Mouse (Mus musculus) heart, embryonic 16.5 days (tissue): Measurements from ENCODE around the gene Slc24a3. TPM values are rescaled to one million over a fixed set of nuclear protein-coding genes. Genes with fewer than 3 reads are reported as not detected.

ENCODE experiments used
- ATAC-seq: fragments of 200-750 bp; cut with Nextera tagmentation; replicated peaks from 2 replicates; pipeline ENCODE4 v1.8.0; 2017; ENCODE audit warnings: moderate number of reproducible peaks; ENCODE audit not compliant: insufficient read depth, low FRiP score; ENCODE audit errors: extremely low read depth
- H3K27ac ChIP-seq: fragments of 300-500 bp; sonication (generic); 2 replicates; pipeline ENCODE4 v1.5.1; 2014; ENCODE audit warnings: mild to moderate bottlenecking, low read length, control low read depth, moderate library complexity
- H3K27me3 ChIP-seq: fragments of 300-500 bp; sonication (generic); 2 replicates; pipeline ENCODE4 v1.6.1; 2014; ENCODE audit warnings: low read length, mixed read lengths; ENCODE audit not compliant: control insufficient read depth, insufficient read depth
- H3K36me3 ChIP-seq: fragments of 300-500 bp; sonication (generic); 2 replicates; pipeline ENCODE4 v1.6.1; 2014; ENCODE audit not compliant: control insufficient read depth, insufficient read depth
- H3K4me1 ChIP-seq: fragments of 300-500 bp; sonication (generic); 2 replicates; pipeline ENCODE4 v1.6.1; 2014; ENCODE audit warnings: low read length, mixed read lengths; ENCODE audit not compliant: control insufficient read depth, insufficient read depth
- H3K4me2 ChIP-seq: fragments of 300-500 bp; sonication (generic); 2 replicates; pipeline ENCODE4 v1.6.1; 2014; ENCODE audit warnings: low read depth, mild to moderate bottlenecking, control low read depth, low read length
- H3K4me3 ChIP-seq: fragments of 300-500 bp; sonication (generic); 2 replicates; pipeline ENCODE4 v1.5.1; 2014; ENCODE audit warnings: mild to moderate bottlenecking, control low read depth, low read length
- H3K9ac ChIP-seq: fragments of 300-500 bp; sonication (generic); 2 replicates; pipeline ENCODE4 v1.6.1; 2014; ENCODE audit warnings: low read length, control low read depth
- H3K9me3 ChIP-seq: fragments of 300-500 bp; sonication (generic); replicated peaks from 2 replicates; pipeline ENCODE4 v1.6.1; 2016; ENCODE audit warnings: low read length; ENCODE audit not compliant: control insufficient read depth
- WGBS: fragments of 180-500 bp; shearing (Covaris S2); extraction: QIAGEN DNeasy Blood & Tissue Kit; methylation state at CpG from one replicate; pipeline ENCODE4 v1.1.7; 2014; 5-methylcytosine and 5-hydroxymethylcytosine counted together
- polyA plus RNA-seq: library from polyadenylated mRNA; unstranded; fragments of >200 nt; fragmentation: Nextera tagmentation; extraction: Ambion mirVana; gene quantifications from 2 replicates; pipeline ENCODE4 v1.2.1, GENCODE M21; 2015

The Slc24a3 gene
- polyA plus RNA-seq, 1 experiment from 2014 or later = 0.83 TPM

DNA sequence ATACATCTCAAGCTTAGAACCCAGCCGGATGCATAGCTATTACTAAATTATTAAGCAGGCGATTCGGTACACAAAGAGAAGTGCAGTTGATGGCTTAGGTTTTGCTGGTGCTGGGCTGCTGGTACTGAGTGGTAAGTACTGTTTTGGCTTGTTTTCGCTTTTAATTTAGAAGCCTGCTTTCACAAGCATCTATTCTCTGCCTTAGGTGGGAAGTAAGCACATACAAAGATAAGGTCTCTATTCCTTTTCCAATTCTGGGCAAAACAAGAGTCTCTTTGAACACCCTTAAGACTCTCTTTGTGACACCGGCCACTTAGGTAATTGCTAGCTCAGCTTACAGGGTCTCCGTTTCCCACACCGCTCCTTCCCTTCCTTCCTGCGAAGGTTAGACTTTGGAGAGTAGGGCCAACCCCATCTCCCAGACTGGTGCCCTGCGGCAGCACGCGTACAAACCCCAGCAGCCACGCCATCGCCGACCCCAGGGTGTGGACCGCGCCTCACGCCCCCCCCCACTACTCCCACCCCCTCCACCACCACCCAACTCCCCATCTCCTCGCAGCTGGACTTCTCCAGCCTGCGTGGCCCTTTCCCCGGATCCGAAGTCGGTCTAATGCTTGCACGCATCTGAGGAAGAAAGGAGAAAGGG, 507.1 kb downstream of the Slc24a3 start:
- Histone ChIP-seq H3K36me3 (no peaks in the 10 kb centered on the region), H3K27me3 (no peaks in the 10 kb centered on the region), H3K9me3 (no peaks in the 10 kb centered on the region), H3K4me2 (peak overlapping the region; percentile 88), H3K27ac (peak overlapping the region; percentile 62), H3K4me1 (peaks cover 24% of the 10 kb centered on the region), H3K4me3 (peak overlapping the region; percentile 72), H3K9ac (peak overlapping the region; percentile 74)
- 4% methylated on average over 23 of the region's 23 CpGs for WGBS
- ATAC-seq = peak; percentile 15; the same call in 1 of the 2 replicates

DNA sequence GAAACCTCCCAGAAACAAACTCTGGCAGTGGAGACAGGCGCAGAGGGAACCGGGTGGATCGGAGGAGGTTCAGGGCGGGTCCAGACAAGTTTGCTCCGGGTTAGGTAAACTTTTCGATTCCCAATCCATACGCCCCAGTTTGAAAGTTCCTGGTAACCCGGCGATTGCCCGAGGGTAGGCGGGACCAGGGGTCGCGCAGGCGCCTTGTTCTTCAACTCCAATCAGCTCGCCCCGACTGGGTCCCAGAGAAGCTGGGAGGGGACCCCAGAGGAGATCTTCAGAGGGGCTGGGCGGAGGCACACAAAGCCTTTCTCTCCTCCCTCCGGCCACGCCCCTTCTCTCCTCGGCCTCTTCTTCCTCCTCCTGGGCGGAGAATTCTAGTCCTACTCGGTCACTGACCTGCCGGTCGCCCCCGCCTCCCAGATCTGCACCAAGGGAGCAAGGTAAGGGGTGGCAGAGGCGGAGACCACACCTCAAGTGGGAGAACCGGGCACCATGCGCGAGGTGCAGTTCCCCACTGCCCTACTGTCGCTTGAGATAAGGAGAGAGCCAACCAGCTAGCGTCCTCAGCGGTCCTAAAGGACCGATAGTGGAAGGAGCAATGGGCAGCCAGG, 507.7 kb downstream of the Slc24a3 start, which contains the start of gene Rin2:
Gene Rin2, plus strand, starts transcription at position 74 of the 614 bp plus-strand sequence.
- peak; percentile 83 for ATAC-seq
- no peaks in the 10 kb centered on the region for H3K36me3 ChIP-seq
- peak within 1 kb of the TSS; percentile 74 for H3K9ac ChIP-seq
- H3K4me2 ChIP-seq = peak within 1 kb of the TSS; percentile 88
- peak within 1 kb of the TSS; percentile 72 for H3K4me3 ChIP-seq
- no peaks in the 10 kb centered on the region for H3K27me3 ChIP-seq
- peaks cover 20% of the 10 kb centered on the region for H3K4me1 ChIP-seq
- no peaks in the 10 kb centered on the region for H3K9me3 ChIP-seq
- peak within 1 kb of the TSS; percentile 62 for H3K27ac ChIP-seq
- under 1% methylated on average over 33 of the region's 33 CpGs for WGBS

DNA sequence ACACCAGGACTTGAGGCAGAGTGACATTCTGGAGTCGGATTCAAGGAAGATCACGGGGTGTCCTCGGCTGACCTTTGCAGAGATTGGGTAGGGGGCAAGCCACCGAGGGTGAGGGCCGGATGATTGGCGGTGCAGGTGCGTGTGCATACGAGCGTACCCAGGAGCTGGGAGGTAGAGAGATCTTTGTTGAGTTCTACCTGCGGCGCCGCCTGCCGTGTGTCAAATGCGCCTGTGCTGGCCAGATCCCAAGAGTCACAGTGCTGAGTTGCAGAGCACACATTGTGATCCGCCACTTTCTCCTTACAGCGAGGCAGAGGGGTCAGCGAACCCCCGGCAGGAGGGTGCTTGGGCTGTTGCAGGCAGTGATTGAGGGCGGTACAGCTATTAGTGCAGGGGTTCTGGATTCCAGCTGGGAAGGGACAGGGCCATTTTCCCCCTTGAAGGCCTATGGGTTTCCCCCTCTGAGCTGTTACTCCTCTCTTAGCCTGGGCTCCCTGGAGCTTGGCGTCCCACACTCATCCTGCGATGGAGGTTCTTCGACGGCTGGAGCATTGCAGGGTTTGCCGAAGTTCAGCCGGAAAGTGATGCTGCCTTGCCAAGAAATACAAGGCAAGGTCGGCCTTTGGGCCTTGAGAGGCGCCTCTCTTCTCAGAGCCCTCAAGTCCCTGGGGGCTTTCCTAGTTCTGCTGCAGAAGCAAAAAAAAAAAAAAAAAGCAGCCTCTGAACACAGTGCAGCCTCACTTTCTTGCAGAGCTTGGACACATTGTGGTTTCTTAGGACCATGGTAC, 508.4 kb downstream of the Slc24a3 start:
- no peaks in the 10 kb centered on the region for H3K27me3 ChIP-seq
- H3K9me3 ChIP-seq = no peaks in the 10 kb centered on the region
- peaks cover 18% of the 10 kb centered on the region for H3K4me1 ChIP-seq
- H3K9ac ChIP-seq = peak overlapping the region; percentile 74
- peak; percentile 23; the same call in 1 of the 2 replicates for ATAC-seq
- peak overlapping the region; percentile 62 for H3K27ac ChIP-seq
- no peaks in the 10 kb centered on the region for H3K36me3 ChIP-seq
- peak overlapping the region; percentile 72 for H3K4me3 ChIP-seq
- 7% methylated on average over 27 of the region's 27 CpGs for WGBS
- H3K4me2 ChIP-seq = peak overlapping the region; percentile 88

DNA sequence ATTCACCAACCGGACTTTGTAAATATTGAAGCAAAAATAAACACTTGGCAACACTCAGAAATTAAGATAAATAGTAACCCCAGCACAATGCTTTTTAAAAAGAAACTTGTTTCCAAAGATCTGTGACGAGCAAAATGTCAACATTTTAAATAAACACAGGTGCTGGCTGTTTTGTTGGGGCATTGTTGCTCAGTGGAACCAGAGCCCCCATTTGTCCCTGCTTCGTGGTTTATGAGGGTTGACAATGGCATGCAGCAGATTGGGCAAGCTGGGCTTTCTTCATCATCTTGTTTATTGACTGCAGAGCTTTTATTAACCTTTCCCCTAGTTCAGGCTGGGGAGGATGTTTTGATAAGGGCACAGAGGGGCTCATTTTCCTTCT, 509.0 kb downstream of the Slc24a3 start:
- Histone ChIP-seq H3K4me3 (peak overlapping the region; percentile 72; the same call in 1 of the 2 replicates), H3K9me3 (no peaks in the 10 kb centered on the region), H3K4me2 (peak overlapping the region; percentile 88), H3K27me3 (no peaks in the 10 kb centered on the region), H3K9ac (no peak overlapping the region), H3K4me1 (peaks cover 18% of the 10 kb centered on the region), H3K27ac (peak overlapping the region; percentile 62; the same call in 1 of the 2 replicates), H3K36me3 (no peaks in the 10 kb centered on the region)
- ATAC-seq = no peak
- WGBS = 64% methylated on average over 3 of the region's 3 CpGs

DNA sequence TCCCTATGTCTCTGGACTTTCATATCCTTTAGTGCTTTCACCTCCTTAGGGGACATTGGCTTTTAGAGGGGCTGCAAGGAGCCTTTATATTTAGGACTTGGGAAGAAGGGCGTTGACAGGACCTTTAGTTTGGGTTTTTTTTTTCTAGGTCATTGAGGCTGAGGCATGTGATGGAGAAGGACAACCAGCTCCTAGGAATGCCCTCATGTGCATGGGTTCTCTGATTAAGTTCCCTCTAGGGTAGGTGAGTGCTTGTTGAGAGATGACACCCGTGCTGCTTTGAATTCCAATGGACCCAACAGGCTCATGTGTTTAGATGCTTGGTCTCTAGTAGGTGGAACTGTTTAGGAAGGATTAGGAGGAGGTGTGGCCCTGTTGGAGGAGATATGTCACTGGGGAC, 509.4 kb downstream of the Slc24a3 start:
- Histone ChIP-seq H3K4me3 (no peak overlapping the region), H3K9ac (no peak overlapping the region), H3K36me3 (no peaks in the 10 kb centered on the region), H3K27me3 (no peaks in the 10 kb centered on the region), H3K4me2 (peak overlapping the region; percentile 88; the same call in 1 of the 2 replicates), H3K9me3 (no peaks in the 10 kb centered on the region), H3K27ac (peak overlapping the region; percentile 19; the same call in 1 of the 2 replicates), H3K4me1 (peaks cover 18% of the 10 kb centered on the region)
- ATAC-seq = no peak
- WGBS = 76% methylated on average over 2 of the region's 2 CpGs

DNA sequence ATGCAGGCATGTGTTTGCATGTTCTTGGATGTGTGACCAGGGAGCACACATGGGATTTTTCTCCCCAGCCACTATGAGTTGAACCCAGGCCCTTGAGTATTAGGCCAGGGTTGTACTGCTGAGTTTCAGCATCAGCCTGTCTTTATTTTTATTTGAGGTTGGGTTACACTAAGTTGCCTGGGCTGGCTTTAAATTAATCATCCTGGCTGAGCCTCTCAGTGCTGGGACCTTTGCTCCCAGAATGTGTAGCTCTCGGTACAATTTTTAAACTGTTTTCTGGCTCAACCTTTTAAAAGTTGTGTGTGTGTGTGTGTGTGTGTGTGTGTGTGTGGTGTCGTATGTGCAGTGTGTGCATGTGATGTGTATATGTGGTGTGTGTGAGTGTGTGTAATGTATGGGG, 512.6 kb downstream of the Slc24a3 start:
- Histone ChIP-seq H3K9ac (no peak overlapping the region), H3K36me3 (no peaks in the 10 kb centered on the region), H3K4me3 (no peak overlapping the region), H3K27me3 (no peaks in the 10 kb centered on the region), H3K4me2 (no peak overlapping the region), H3K9me3 (no peaks in the 10 kb centered on the region), H3K4me1 (peaks cover 21% of the 10 kb centered on the region), H3K27ac (no peak overlapping the region)
- 82% methylated on average over 2 of the region's 2 CpGs for WGBS
- no peak for ATAC-seq

DNA sequence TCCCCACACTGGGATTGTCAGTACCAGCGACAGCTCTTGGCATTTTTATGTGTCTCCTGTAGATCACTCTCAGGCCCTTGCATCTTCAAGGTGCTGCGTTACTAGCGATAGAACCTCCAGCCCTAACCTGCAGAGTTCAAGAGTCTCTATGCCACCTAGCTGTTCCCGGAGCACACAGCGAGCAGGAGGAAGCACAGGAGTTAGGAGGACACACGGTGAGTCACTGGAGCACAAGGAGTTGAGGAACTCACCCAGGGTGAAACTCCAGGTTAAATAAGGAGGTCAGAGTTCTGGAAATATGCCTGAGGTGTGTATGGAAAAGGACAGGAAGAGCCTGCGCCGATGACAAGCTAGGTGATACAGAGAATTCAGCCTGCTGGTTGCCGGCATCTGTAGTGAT, 513.2 kb downstream of the Slc24a3 start:
- H3K9me3 ChIP-seq = no peaks in the 10 kb centered on the region
- 70% methylated on average over 9 of the region's 9 CpGs for WGBS
- H3K9ac ChIP-seq = no peak overlapping the region
- no peaks in the 10 kb centered on the region for H3K27me3 ChIP-seq
- no peaks in the 10 kb centered on the region for H3K36me3 ChIP-seq
- no peak for ATAC-seq
- peak overlapping the region; percentile 10; the same call in 1 of the 2 replicates for H3K27ac ChIP-seq
- peaks cover 21% of the 10 kb centered on the region for H3K4me1 ChIP-seq
- H3K4me2 ChIP-seq = no peak overlapping the region
- H3K4me3 ChIP-seq = no peak overlapping the region

DNA sequence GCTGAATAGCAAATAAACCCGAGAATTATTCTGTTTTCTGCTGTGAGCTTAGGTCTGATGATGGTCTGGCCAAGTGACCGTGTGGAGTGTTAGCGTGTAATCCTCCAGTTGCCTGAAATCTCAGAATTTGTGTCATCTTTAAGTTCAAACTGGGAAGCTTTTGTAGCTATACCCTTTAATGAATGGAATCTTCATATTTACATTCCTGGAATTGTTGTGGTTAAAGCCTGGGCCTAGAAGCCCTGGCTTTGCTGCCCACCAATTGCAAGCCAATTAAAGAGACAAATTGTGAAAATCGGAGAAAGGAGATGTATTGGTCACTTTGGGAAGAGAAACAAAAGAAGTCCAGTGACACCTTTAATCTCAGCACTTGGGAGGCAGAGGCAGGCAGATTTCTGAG, 514.1 kb downstream of the Slc24a3 start:
- WGBS = 75% methylated on average over 4 of the region's 4 CpGs
- no peaks in the 10 kb centered on the region for H3K27me3 ChIP-seq
- no peaks in the 10 kb centered on the region for H3K9me3 ChIP-seq
- no peaks in the 10 kb centered on the region for H3K36me3 ChIP-seq
- peaks cover 14% of the 10 kb centered on the region for H3K4me1 ChIP-seq
- H3K27ac ChIP-seq = no peak overlapping the region
- no peak for ATAC-seq
- H3K4me3 ChIP-seq = no peak overlapping the region
- no peak overlapping the region for H3K9ac ChIP-seq
- no peak overlapping the region for H3K4me2 ChIP-seq

DNA sequence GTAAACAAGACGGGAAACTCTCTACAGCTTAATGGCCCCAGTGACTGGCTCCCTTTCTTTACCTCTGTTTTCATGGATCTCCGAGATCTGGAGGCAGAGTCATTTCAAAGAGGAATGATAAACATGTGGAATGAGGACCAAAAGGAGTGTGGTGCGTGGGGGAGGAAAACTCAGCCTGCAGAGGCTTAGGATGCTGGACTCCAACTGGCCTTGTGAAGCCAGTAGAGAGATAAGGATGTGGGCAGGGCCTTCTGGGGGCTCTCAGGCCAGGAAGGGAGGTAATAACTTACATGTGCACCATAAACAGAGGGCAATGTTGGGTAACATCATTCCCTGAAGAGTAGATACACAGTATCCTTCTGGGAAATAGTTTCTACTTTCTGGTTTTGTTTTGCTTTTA, 515.4 kb downstream of the Slc24a3 start:
- Histone ChIP-seq H3K4me2 (no peak overlapping the region), H3K9ac (no peak overlapping the region), H3K4me3 (no peak overlapping the region), H3K27me3 (no peaks in the 10 kb centered on the region), H3K9me3 (no peaks in the 10 kb centered on the region), H3K27ac (no peak overlapping the region), H3K36me3 (no peaks in the 10 kb centered on the region), H3K4me1 (peaks cover 12% of the 10 kb centered on the region)
- 33% methylated on average over 3 of the region's 3 CpGs for WGBS
- ATAC-seq = no peak
